Mouse (Mus musculus) small intestine, adult 2 months (tissue): ENCODE measurements around the gene Smad6. TPM values are rescaled to one million over a fixed set of nuclear protein-coding genes. Genes with fewer than 3 reads are reported as not detected.
A peak's percentile ranks its signal among the peaks of the same experiment; 100 is the strongest.

Experiments
- H3K27ac ChIP-seq: fragments of 200-500 bp; 2 replicates; pipeline ENCODE4 v1.5.1; 2012; ENCODE audit warnings: low read depth, low read length, control low read depth, inconsistent platforms; ENCODE audit not compliant: insufficient read depth
- H3K27me3 ChIP-seq: fragments of 200-500 bp; 2 replicates; pipeline ENCODE4 v1.6.1; 2012; ENCODE audit warnings: mild to moderate bottlenecking, moderate library complexity, low read length, inconsistent platforms; ENCODE audit not compliant: control insufficient read depth, insufficient read depth
- H3K36me3 ChIP-seq: fragments of 200-500 bp; 2 replicates; pipeline ENCODE4 v1.6.1; 2012; ENCODE audit warnings: mild to moderate bottlenecking, low read length, control low read depth, inconsistent platforms; ENCODE audit not compliant: control insufficient read depth, insufficient read depth
- H3K4me1 ChIP-seq: fragments of 200-500 bp; 2 replicates; pipeline ENCODE4 v1.6.1; 2012; ENCODE audit warnings: low read length, inconsistent platforms, mixed read lengths; ENCODE audit not compliant: control insufficient read depth, insufficient read depth, insufficient read length
- H3K4me3 ChIP-seq: fragments of 200-500 bp; 2 replicates; pipeline ENCODE4 v1.5.1; 2012; ENCODE audit warnings: low read depth, mild to moderate bottlenecking, control low read depth, inconsistent platforms, low read length, moderate library complexity
- CTCF ChIP-seq: fragments of 200-500 bp; IDR thresholded peaks from 2 replicates; pipeline ENCODE4 v1.5.1; 2012; ENCODE audit warnings: low read depth, mild to moderate bottlenecking, control low read depth, inconsistent platforms, low read length, moderate library complexity, mixed read lengths; ENCODE audit not compliant: insufficient replicate concordance, insufficient read length; ENCODE audit errors: extremely low read depth
- POLR2A ChIP-seq: fragments of 200-500 bp; IDR thresholded peaks from 2 replicates; pipeline ENCODE4 v1.6.1; 2012; ENCODE audit warnings: low read depth, mild to moderate bottlenecking, control low read depth, inconsistent platforms, low read length, moderate library complexity
- WGBS: fragments of 180-500 bp; shearing (Covaris S2); methylation state at CpG from one replicate; pipeline ENCODE4 v1.1.7; 2018; 5-methylcytosine and 5-hydroxymethylcytosine counted together
- polyA plus RNA-seq: library from polyadenylated mRNA; depleted of rRNA; stranded (reverse); fragments of >200 nt; gene quantifications from 2 replicates; pipeline ENCODE4 v1.2.3, GENCODE M21; 2012

Gene Smad6
- polyA plus RNA-seq, 1 experiment = 90.4 TPM

- Histone ChIP-seq H3K4me1 (peaks cover 9% of the 10 kb centered on the region; the same call in 1 of the 2 replicates), H3K27me3 (no peaks in the 10 kb centered on the region), H3K27ac (no peak overlapping the region), H3K36me3 (0 out of 2 replicates have a peak, but pooled peaks cover 2% of the 10 kb centered on the region), H3K4me3 (no peak overlapping the region)
- 72% methylated on average over 13 of the region's 13 CpGs for WGBS
- TF ChIP-seq POLR2A = no peak
- TF ChIP-seq CTCF = no peak
These were observed 47.4 kb downstream of the Smad6 start for GRCm38 (mm10) chr9:63974258-63975023.

DNA sequence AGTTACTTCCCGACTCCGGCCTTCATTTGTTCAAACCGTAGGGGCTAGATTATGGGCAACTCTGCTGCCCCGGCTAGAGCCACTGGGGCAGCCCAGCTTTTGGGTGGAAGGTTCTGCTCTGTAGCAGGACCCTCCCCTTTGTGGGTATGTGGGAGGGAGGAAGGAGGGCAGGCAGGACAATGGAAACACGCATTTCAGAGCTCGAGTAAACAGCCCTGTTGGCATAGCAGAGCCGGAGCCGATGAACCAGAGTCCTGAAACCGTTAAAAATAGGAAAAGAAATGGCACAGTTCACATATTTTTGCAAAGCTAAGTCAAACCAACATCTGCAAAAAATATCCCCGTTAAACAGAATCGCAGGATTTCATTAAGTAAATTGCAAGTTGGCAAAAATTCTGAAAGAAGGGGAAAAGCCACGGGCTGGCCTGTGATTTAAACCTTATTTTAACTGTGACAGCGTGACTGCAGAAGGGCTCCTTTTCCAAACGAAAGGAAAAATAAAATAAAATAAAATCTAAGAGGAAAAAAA, 48.1 kb downstream of the Smad6 start:
- 74% methylated on average over 14 of the region's 14 CpGs for WGBS
- H3K36me3 ChIP-seq = 0 out of 2 replicates have a peak, but pooled peaks cover 2% of the 10 kb centered on the region
- H3K4me1 ChIP-seq = peaks cover 15% of the 10 kb centered on the region; the same call in 1 of the 2 replicates
- no peak overlapping the region for H3K27ac ChIP-seq
- H3K27me3 ChIP-seq = no peaks in the 10 kb centered on the region
- TF ChIP-seq POLR2A (no peak), CTCF (no peak)
- no peak overlapping the region for H3K4me3 ChIP-seq

GRCm38 (mm10) chr9:63972576-63973290, 49.1 kb downstream of the Smad6 start:
- WGBS = 89% methylated on average over 11 of the region's 11 CpGs
- no peak overlapping the region for H3K27ac ChIP-seq
- no peak overlapping the region for H3K4me3 ChIP-seq
- H3K27me3 ChIP-seq = no peaks in the 10 kb centered on the region
- H3K36me3 ChIP-seq = 0 out of 2 replicates have a peak, but pooled peaks cover 2% of the 10 kb centered on the region
- TF ChIP-seq CTCF = no peak
- TF ChIP-seq POLR2A = no peak
- peaks cover 19% of the 10 kb centered on the region; the same call in 1 of the 2 replicates for H3K4me1 ChIP-seq

DNA sequence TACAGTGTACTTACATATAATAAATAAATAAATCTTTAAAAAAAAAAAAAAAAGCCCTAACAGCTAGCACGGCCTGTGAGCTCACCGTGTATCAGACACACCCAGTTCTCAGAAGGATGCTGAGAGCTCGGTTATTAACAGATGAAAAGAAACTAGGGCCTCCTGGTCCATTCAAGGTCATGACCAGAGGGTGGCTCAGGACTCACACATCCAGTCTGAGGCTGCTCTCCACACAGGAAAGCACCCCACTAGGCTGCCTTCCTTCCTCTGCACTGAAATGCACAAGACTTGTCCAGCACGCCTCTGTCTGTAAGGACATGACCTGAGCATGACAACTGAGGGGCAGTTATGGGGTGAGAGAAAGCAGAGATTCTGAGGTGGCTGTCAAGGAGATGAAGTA, 50.3 kb downstream of the Smad6 start:
- H3K27me3 ChIP-seq = no peaks in the 10 kb centered on the region
- H3K4me3 ChIP-seq = no peak overlapping the region
- WGBS = 42% methylated on average over 4 of the region's 4 CpGs
- H3K4me1 ChIP-seq = peaks cover 19% of the 10 kb centered on the region; the same call in 1 of the 2 replicates
- no peak overlapping the region for H3K27ac ChIP-seq
- TF ChIP-seq POLR2A (no peak), CTCF (no peak)
- 0 out of 2 replicates have a peak, but pooled peaks cover 2% of the 10 kb centered on the region for H3K36me3 ChIP-seq

DNA sequence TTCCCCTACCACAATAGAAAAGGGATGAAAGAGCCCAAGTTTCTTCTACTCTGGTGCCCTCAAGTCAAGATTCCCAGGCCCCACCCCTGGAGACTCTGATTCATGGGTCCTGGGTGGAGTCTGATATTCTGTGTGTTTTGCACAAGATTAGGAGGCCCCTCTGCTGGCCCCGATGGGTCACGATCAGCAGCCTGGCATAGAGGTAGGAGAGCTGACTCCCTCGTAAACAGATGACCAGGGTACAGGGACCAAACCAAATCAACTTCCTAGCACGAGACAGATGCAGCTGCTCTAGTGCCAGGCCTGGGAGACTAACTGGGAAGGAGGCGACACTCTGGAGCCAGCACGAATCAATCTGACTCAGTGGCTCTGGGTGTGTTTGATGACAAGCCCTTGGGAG, 51.0 kb downstream of the Smad6 start:
- H3K4me1 ChIP-seq = peaks cover 21% of the 10 kb centered on the region; the same call in 1 of the 2 replicates

DNA sequence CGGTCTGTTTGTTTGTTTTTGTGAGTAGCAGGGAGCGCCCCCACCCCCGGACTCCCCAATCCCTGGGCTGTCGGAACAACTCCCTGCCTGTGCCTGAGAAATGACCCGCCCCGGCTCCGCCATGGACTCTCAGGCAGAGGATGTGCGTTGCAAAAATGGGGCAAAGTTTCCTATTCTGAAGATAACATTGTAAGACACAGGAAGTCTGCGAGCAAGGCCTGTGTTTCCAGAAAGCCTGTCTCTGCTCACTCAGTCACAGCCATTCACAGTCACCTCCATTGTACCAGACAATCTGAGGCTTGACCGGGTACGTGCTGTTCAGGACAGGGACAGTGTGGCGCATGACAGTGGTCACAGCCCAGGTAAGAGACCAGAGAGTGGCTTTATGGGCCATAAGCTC, 51.5 kb downstream of the Smad6 start:
- H3K36me3 ChIP-seq = 0 out of 2 replicates have a peak, but pooled peaks cover 2% of the 10 kb centered on the region
- no peak for TF ChIP-seq CTCF
- TF ChIP-seq POLR2A = no peak
- peak overlapping the region; percentile 63 for H3K27ac ChIP-seq
- no peak overlapping the region for H3K4me3 ChIP-seq
- WGBS = 40% methylated on average over 12 of the region's 12 CpGs
- peaks cover 22% of the 10 kb centered on the region; the same call in 1 of the 2 replicates for H3K4me1 ChIP-seq
- no peaks in the 10 kb centered on the region for H3K27me3 ChIP-seq

More for the DNA sequence above, 51.0 kb downstream of the Smad6 start:
- no peak for TF ChIP-seq POLR2A
- no peak for TF ChIP-seq CTCF
- 0 out of 2 replicates have a peak, but pooled peaks cover 2% of the 10 kb centered on the region for H3K36me3 ChIP-seq
- H3K27ac ChIP-seq = peak overlapping the region; percentile 63
- H3K27me3 ChIP-seq = no peaks in the 10 kb centered on the region
- no peak overlapping the region for H3K4me3 ChIP-seq
- 54% methylated on average over 6 of the region's 6 CpGs for WGBS
